Mouse (Mus musculus) heart, embryonic 12.5 days (tissue): ENCODE measurements at regions not wholly inside any gene's neighbourhood (a gene's known extent, or its start where the extent isn't known, plus 50 kb on each side); places are given as distances from the start of the nearest gene placed in this dataset.

Experiments
- ATAC-seq: fragments of 200-750 bp; cut with Nextera tagmentation; 2 replicates; pipeline ENCODE4 v1.8.0; 2017; ENCODE audit warnings: moderate TSS enrichment, moderate library complexity; ENCODE audit not compliant: insufficient number of reproducible peaks, low FRiP score
- H3K27ac ChIP-seq: fragments of 300-500 bp; sonication (generic); 2 replicates; pipeline ENCODE4 v1.5.1; 2016; ENCODE audit warnings: mild to moderate bottlenecking, moderate library complexity; ENCODE audit not compliant: poor library complexity, severe bottlenecking
- H3K27me3 ChIP-seq: fragments of 300-500 bp; sonication (generic); replicated peaks from 2 replicates; pipeline ENCODE4 v1.6.1; 2016; ENCODE audit warnings: mild to moderate bottlenecking, moderate library complexity
- H3K36me3 ChIP-seq: fragments of 300-500 bp; sonication (generic); 2 replicates; pipeline ENCODE4 v1.6.1; 2016; ENCODE audit warnings: mild to moderate bottlenecking, moderate library complexity
- H3K4me1 ChIP-seq: fragments of 300-500 bp; sonication (generic); replicated peaks from 2 replicates; pipeline ENCODE4 v1.6.1; 2016; ENCODE audit warnings: mild to moderate bottlenecking
- H3K4me2 ChIP-seq: fragments of 300-500 bp; sonication (generic); 2 replicates; pipeline ENCODE4 v1.6.1; 2016; ENCODE audit warnings: mild to moderate bottlenecking, moderate library complexity
- H3K4me3 ChIP-seq: fragments of 300-500 bp; sonication (generic); 2 replicates; pipeline ENCODE4 v1.5.1; 2016; ENCODE audit warnings: mild to moderate bottlenecking
- H3K9ac ChIP-seq: fragments of 300-500 bp; sonication (generic); 2 replicates; pipeline ENCODE4 v1.6.1; 2016; ENCODE audit warnings: mild to moderate bottlenecking, moderate library complexity
- H3K9me3 ChIP-seq: fragments of 300-500 bp; sonication (generic); replicated peaks from 2 replicates; pipeline ENCODE4 v1.6.1; 2016; ENCODE audit warnings: mild to moderate bottlenecking, moderate library complexity
- WGBS: fragments of 180-500 bp; shearing (Covaris S2); methylation state at CpG from one replicate; pipeline ENCODE4 v1.1.7; 2016; 5-methylcytosine and 5-hydroxymethylcytosine counted together

DNA sequence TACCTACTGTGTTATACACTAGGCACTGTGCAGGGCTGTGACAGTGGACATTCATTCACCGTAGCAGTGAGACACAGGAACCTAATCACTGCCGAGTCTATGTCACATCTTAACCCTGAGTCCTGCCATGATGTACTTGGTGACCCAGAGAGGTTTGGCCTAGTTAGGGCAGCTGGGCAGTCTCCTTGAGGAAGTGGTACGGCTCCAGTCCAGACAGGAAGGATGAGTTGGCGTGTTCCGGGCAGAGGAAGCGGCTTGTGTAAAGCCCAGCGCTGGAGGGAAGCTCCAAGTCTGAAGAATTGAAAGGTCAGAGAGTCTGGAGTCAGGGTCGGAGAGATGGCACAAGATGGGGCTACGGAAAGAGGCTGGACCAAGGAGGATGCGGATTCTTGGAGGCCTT is 99.4 kb upstream of the Smim15 start:
- H3K9ac ChIP-seq = no peak overlapping the region
- ATAC-seq = no peak
- H3K27me3 ChIP-seq = peaks cover 10% of the 10 kb centered on the region; the same call in 1 of the 2 replicates
- no peak overlapping the region for H3K4me2 ChIP-seq
- no peak overlapping the region for H3K27ac ChIP-seq
- no peaks in the 10 kb centered on the region for H3K36me3 ChIP-seq
- no peaks in the 10 kb centered on the region for H3K9me3 ChIP-seq
- H3K4me3 ChIP-seq = no peak overlapping the region
- WGBS = 64% methylated on average over 10 of the region's 10 CpGs
- peaks cover 8% of the 10 kb centered on the region; the same call in 1 of the 2 replicates for H3K4me1 ChIP-seq

DNA sequence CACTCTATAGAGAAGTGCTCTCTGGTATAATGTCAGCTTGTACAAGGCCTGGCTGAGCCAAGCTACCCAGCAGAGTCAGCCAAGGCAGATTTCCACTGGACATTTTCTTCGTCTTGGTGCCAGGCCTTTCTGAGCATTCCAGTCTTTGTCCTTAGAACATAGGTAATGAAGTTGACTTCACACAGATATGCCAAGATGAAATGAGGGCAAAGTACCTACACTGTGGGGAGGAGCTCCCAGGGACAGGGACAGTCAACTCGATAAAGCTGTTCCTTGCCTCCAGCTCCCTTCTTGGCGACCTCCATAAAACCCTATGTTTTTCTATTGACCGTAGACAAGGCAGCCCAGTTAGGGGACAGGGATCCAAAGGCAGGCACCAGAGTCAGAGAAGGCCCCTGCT is 101.3 kb upstream of the Smim15 start:
- Histone ChIP-seq H3K4me2 (no peak overlapping the region), H3K9ac (no peak overlapping the region), H3K27me3 (peaks cover 10% of the 10 kb centered on the region; the same call in 1 of the 2 replicates), H3K4me3 (no peak overlapping the region), H3K9me3 (no peaks in the 10 kb centered on the region), H3K4me1 (peaks cover 8% of the 10 kb centered on the region; the same call in 1 of the 2 replicates), H3K27ac (no peak overlapping the region), H3K36me3 (no peaks in the 10 kb centered on the region)
- WGBS = 82% methylated on average over 4 of the region's 4 CpGs
- no peak for ATAC-seq

DNA sequence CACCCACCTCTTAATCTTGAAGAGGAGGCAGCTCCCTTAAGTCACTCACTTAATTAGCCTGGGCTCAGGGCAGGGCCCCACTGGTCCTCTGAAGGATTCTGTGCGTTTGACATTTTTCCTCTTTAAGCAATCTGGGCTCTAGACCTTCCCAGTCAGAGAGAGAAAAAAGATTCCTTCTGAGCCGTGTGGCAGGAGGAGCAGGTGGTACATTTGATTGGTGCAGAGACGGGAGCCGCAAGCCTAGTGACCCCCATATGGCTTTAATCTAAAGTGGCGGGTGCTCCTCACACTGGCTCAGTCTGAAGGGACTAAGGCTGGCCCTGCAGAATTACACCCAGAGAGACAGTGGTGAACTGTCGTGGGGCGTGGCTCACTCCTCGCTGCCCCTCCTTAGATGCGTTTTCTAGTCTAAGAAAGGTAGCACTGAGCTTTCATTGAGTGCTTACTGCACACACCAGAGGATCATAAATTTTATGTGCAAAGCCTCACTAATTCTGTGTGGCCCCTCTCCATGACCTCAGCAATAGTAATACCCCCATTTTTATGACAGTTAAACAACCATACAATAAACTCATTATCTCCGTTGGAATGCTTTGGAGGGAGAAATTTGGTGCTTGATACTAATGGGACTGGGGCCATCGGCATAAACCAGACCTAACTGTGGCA is 101.8 kb upstream of the Smim15 start:
- H3K9ac ChIP-seq = no peak overlapping the region
- H3K36me3 ChIP-seq = no peaks in the 10 kb centered on the region
- no peaks in the 10 kb centered on the region for H3K9me3 ChIP-seq
- 58% methylated on average over 11 of the region's 11 CpGs for WGBS
- H3K27ac ChIP-seq = no peak overlapping the region
- no peak overlapping the region for H3K4me3 ChIP-seq
- H3K27me3 ChIP-seq = peaks cover 10% of the 10 kb centered on the region; the same call in 1 of the 2 replicates
- peaks cover 8% of the 10 kb centered on the region; the same call in 1 of the 2 replicates for H3K4me1 ChIP-seq
- no peak overlapping the region for H3K4me2 ChIP-seq
- ATAC-seq = no peak

DNA sequence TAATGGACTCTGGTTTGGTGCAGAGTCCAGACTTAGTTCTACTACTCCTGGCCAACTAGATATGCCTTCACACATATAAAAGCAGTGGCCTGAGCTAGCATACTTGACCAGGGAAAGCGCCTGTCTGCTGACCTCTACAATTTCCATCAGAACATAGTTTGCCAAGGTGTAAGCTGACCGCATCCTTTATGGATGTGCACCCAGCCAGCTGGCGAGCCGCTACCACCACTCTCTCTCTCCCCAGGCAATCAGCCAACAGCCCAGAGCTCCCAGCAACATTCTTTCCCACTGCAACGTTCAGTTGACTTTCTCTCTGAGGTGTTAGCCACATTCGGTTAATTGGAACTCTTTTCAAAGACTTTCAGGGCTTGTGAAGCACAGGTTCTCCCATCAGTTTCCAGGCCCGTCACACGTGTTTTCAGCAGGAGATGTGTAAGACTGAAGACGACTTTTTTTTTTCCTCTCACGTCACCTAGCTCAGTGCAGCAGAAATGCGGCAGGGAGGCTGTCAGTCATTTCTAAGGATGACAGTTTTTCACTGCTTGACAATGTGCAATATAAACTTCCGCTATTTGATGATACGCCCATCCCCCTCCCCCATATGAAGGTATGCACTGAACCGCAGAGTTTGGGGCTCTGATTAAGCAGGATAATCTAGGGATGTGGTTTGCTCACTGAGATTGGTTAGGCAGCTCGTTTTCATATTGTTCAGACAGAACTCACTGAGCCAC is 104.2 kb upstream of the Smim15 start:
- Histone ChIP-seq H3K4me2 (no peak overlapping the region), H3K9ac (no peak overlapping the region), H3K36me3 (no peaks in the 10 kb centered on the region), H3K4me1 (peaks cover 2% of the 10 kb centered on the region; the same call in 1 of the 2 replicates), H3K9me3 (no peaks in the 10 kb centered on the region), H3K4me3 (no peak overlapping the region), H3K27me3 (peaks cover 13% of the 10 kb centered on the region; the same call in 1 of the 2 replicates), H3K27ac (no peak overlapping the region)
- no peak for ATAC-seq
- 57% methylated on average over 15 of the region's 15 CpGs for WGBS

DNA sequence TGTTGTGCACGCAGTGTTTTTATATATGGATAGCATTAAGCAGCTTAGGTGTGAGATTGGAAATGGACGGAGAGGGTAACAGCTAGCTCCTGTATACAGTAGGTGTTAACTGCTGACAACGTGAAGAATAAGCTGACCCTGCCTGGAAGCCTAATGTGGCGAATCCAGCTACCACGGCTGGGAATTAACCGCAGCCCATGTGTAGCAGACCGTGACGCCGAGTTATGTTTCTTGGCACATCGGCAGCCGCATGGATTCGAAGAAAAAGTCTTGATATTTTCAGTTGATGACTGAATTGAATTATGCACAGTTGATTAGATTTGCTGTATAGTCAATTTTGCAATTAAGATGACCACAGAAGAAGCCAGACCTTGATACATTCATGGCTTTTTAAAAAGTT is 108.6 kb upstream of the Smim15 start:
- Histone ChIP-seq H3K27me3 (peaks cover 17% of the 10 kb centered on the region; the same call in 1 of the 2 replicates), H3K4me2 (no peak overlapping the region), H3K9ac (no peak overlapping the region), H3K4me3 (no peak overlapping the region), H3K9me3 (no peaks in the 10 kb centered on the region), H3K36me3 (no peaks in the 10 kb centered on the region), H3K27ac (no peak overlapping the region), H3K4me1 (peaks cover 27% of the 10 kb centered on the region)
- no peak for ATAC-seq
- WGBS = 90% methylated on average over 12 of the region's 12 CpGs

DNA sequence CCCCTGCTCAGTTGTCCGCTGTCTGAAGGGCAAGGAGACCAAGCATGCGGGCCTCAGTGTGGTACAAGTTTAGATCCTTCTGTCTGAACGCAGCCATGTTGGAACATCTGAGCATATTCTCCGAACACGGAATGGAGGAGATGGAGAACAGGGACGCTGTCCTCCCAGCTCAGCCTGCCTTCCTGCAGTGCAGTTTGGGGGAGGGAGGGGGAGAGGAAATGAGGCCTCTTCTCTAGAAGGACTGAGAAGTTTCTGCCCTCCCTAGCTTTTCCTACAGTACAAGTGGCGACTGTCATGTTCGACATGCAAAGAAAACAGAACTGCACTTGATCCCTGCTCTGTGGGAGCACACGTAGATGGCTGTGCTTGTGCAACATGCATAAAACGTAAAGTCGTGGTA is 109.6 kb upstream of the Smim15 start:
- Histone ChIP-seq H3K9me3 (no peaks in the 10 kb centered on the region), H3K4me1 (peaks cover 24% of the 10 kb centered on the region), H3K36me3 (no peaks in the 10 kb centered on the region), H3K27ac (peak overlapping the region; percentile 17; the same call in 1 of the 2 replicates), H3K9ac (0 out of 2 replicates have a peak overlapping the region, but pooled peaks have one; percentile 1), H3K4me2 (peak overlapping the region; percentile 66), H3K27me3 (peaks cover 18% of the 10 kb centered on the region; the same call in 1 of the 2 replicates), H3K4me3 (peak overlapping the region; percentile 27)
- ATAC-seq = no peak
- 28% methylated on average over 11 of the region's 11 CpGs for WGBS

DNA sequence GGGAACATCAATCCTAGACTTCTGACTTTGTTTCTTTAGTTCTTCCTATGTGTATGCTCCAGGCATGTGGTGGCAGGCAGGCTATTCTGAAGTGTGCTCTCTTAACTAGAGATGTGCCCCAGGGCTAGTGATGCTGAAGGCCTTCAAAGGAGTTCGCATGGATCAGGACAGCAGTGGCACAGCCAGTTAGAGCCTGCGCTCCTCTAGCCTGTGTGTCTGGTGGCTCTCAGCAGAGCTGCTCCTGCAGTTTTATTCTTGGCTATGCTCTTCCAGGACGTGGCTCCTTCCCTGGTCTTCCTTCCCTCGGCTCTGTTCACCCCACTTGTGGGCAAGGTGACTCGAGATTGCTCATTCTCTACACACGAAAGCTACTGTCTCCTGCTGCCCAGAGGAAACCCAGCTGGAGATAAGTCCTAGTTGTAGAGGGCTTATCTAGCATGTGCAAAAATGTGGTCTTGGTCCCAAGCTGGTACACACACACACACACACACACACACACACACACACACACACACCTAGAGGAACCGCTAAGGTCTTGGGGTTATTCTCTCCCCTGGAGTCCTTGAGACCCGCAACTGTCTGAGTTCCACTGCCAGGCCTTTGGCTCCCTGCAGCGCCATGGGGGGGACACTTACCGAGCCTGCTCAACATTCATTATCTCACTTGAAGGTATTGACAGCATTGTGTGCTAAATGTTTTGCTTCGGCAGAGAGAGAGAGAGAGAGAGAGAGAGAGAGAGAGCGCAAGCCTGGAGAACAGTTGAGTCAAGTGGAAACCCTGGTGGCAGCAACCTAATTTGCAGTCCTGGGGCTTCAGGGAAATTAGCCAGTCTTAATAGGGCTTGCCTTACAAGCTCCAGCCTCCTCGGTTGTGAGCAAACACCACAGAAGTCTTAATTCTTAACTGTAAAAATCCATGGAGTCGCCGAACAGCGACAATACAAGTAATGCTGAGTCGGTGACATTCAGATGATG is 110.4 kb upstream of the Smim15 start:
- Histone ChIP-seq H3K9me3 (no peaks in the 10 kb centered on the region), H3K4me1 (peaks cover 24% of the 10 kb centered on the region), H3K27me3 (peaks cover 18% of the 10 kb centered on the region; the same call in 1 of the 2 replicates), H3K27ac (peak overlapping the region; percentile 17; the same call in 1 of the 2 replicates), H3K9ac (no peak overlapping the region), H3K36me3 (no peaks in the 10 kb centered on the region), H3K4me3 (peak overlapping the region; percentile 27), H3K4me2 (peak overlapping the region; percentile 66)
- WGBS = 19% methylated on average over 17 of the region's 17 CpGs
- ATAC-seq = peak; percentile 48; the same call in 1 of the 2 replicates

DNA sequence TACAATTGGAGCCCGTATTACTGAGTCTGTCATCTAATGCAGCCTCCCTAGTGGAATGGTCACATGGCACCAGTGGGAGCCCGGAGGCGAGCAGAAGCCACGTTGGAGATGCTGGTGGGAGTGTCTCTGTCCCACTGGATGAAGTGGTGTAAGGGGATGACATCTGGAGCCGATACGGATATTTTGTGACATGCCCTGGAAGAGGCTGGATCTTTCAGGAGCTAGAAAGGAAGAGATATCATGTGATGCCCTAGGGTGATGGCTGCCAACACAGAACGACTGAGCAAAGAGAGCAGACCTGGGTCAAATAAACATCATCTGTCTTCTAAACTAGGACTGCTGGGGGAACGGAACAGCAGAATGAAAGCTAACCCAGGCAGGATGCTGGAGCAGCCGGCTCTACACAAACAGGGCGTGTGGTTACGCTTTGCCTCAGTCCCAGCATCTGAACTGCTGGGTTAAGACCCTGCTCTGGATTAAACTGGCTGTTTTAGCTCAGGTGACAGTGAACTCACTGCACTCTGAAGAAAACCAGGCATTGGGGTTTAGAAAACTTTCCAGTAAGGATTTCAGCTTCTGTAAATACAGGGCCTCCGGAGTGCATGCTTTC is 111.7 kb upstream of the Smim15 start:
- ATAC-seq = no peak
- Histone ChIP-seq H3K9ac (no peak overlapping the region), H3K36me3 (no peaks in the 10 kb centered on the region), H3K4me2 (no peak overlapping the region), H3K4me3 (no peak overlapping the region), H3K9me3 (no peaks in the 10 kb centered on the region), H3K27ac (no peak overlapping the region), H3K27me3 (peaks cover 26% of the 10 kb centered on the region), H3K4me1 (peaks cover 24% of the 10 kb centered on the region)
- 62% methylated on average over 12 of the region's 12 CpGs for WGBS

DNA sequence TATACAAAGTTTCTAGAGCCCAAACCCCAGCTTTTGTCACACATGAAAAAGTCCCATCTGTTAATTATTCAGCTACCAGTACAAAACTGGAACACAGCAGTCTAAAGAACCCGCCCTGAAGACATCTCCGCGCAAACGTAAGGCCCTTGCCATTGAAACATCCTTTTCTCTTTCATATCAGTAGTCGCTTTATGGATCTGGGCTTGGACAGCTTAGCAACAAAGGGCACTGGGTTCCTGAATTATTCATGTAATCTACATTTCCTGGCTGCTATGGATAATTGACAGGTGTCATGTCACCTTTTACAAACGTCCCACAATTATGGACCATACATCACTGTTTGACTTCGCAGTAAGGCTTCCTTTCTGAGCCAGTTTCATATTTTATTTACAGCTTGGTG is 113.0 kb upstream of the Smim15 start:
- peaks cover 24% of the 10 kb centered on the region for H3K4me1 ChIP-seq
- WGBS = 87% methylated on average over 7 of the region's 7 CpGs
- no peak overlapping the region for H3K9ac ChIP-seq
- H3K27ac ChIP-seq = no peak overlapping the region
- H3K9me3 ChIP-seq = no peaks in the 10 kb centered on the region
- peaks cover 35% of the 10 kb centered on the region for H3K27me3 ChIP-seq
- no peaks in the 10 kb centered on the region for H3K36me3 ChIP-seq
- no peak overlapping the region for H3K4me2 ChIP-seq
- no peak overlapping the region for H3K4me3 ChIP-seq
- ATAC-seq = no peak

DNA sequence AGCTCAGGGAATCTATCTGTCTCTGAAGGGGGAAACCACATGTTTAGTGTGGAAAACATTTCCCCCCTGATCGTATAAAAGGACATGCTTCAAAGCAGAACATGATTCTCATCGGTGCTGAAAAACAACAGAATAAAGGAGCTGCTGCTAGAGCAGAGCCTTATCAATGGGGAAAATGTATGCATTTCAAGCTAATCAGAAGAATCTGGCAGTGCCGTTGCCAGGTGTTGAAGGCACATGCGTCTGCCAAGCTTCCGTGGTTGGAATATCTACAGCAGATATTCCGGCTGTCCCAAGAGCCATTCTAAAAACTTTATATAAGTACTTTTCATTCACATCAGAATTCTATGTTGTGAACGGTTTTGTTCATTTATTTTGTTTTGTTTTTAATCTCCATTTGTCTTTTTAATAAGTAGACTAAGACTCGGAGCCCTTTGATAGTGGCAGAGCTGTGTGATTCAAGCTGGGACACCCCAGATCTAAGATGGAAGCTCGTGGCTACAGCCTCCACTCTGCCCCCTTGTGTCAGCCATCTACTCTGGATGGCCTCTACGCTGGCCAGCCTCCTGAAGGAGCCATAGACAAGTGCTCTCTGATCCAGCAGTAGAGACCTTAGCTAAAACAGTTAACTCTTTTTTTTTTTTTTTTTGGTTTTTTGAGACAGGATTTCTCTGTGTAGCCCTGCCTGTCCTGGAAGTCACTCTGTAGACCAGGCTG is 116.6 kb upstream of the Smim15 start:
- no peak overlapping the region for H3K27ac ChIP-seq
- no peaks in the 10 kb centered on the region for H3K9me3 ChIP-seq
- 61% methylated on average over 10 of the region's 10 CpGs for WGBS
- H3K4me2 ChIP-seq = no peak overlapping the region
- H3K27me3 ChIP-seq = peaks cover 41% of the 10 kb centered on the region
- no peak overlapping the region for H3K9ac ChIP-seq
- H3K4me3 ChIP-seq = no peak overlapping the region
- peaks cover 15% of the 10 kb centered on the region for H3K4me1 ChIP-seq
- ATAC-seq = no peak
- no peaks in the 10 kb centered on the region for H3K36me3 ChIP-seq
